Mouse (Mus musculus): ENCODE measurements around the gene Igfbp5.

Gene Igfbp5

GRCm38 (mm10) chr1:72874287-72875211 lies at the start of gene Igfbp5:
Gene Igfbp5 (minus strand): TSS chr1:72874884.
- in situ Hi-C loops (cut with MboI, MseI) = no loop called here

- in situ Hi-C loops (cut with MboI, MseI) = no loop called here
Measured at GRCm38 (mm10) chr1:72914815-72915214, 40.1 kb upstream of the Igfbp5 start.

- in situ Hi-C loops (cut with MboI, MseI) = no loop called here
Measured at GRCm38 (mm10) chr1:72913073-72913472, 38.4 kb upstream of the Igfbp5 start.

- in situ Hi-C loops (cut with MboI, MseI) = no loop called here
Measured at GRCm38 (mm10) chr1:72895821-72896220, 21.1 kb upstream of the Igfbp5 start.

- in situ Hi-C loops (cut with MboI, MseI) = no loop called here
Measured at GRCm38 (mm10) chr1:72887910-72888309, 13.2 kb upstream of the Igfbp5 start.

GRCm38 (mm10) chr1:72885819-72886169 lies 11.1 kb upstream of the Igfbp5 start:
- in situ Hi-C loops (cut with MboI, MseI) = no loop called here

- in situ Hi-C loops (cut with MboI, MseI) = no loop called here
Measured at GRCm38 (mm10) chr1:72885111-72885818, 10.6 kb upstream of the Igfbp5 start.

- in situ Hi-C loops (cut with MboI, MseI) = no loop called here
Measured at GRCm38 (mm10) chr1:72879319-72879634, 4.6 kb upstream of the Igfbp5 start.

GRCm38 (mm10) chr1:72878473-72879318 lies 4.0 kb upstream of the Igfbp5 start:
- in situ Hi-C loops (cut with MboI, MseI) = no loop called here

GRCm38 (mm10) chr1:72877892-72878291 lies 3.2 kb upstream of the Igfbp5 start:
- in situ Hi-C loops (cut with MboI, MseI) = no loop called here

GRCm38 (mm10) chr1:72876111-72876510 lies 1.4 kb upstream of the Igfbp5 start:
- in situ Hi-C loops (cut with MboI, MseI) = no loop called here

GRCm38 (mm10) chr1:72875708-72876107 lies 1.0 kb upstream of the Igfbp5 start:
- in situ Hi-C loops (cut with MboI, MseI) = no loop called here

GRCm38 (mm10) chr1:72873511-72874286 lies 985 bp downstream of the Igfbp5 start:
- in situ Hi-C loops (cut with MboI, MseI) = no loop called here

GRCm38 (mm10) chr1:72873078-72873477 lies 1.6 kb downstream of the Igfbp5 start:
- in situ Hi-C loops (cut with MboI, MseI) = no loop called here

GRCm38 (mm10) chr1:72872521-72872920 lies 2.2 kb downstream of the Igfbp5 start:
- in situ Hi-C loops (cut with MboI, MseI) = no loop called here

GRCm38 (mm10) chr1:72871697-72872411 lies 2.8 kb downstream of the Igfbp5 start:
- in situ Hi-C loops (cut with MboI, MseI) = no loop called here

GRCm38 (mm10) chr1:72871337-72871696 lies 3.4 kb downstream of the Igfbp5 start:
- in situ Hi-C loops (cut with MboI, MseI) = no loop called here

- in situ Hi-C loops (cut with MboI, MseI) = no loop called here
Measured at GRCm38 (mm10) chr1:72870615-72871336, 3.9 kb downstream of the Igfbp5 start.

- in situ Hi-C loops (cut with MboI, MseI) = loop anchor here (10.0 kb wide), 1 partner anchor 985 kb away; no protein-coding TSS in a partner anchor
Measured at GRCm38 (mm10) chr1:72869681-72870614, 4.7 kb downstream of the Igfbp5 start.
